Mouse (Mus musculus) myocyte (in vitro differentiated cells): ENCODE data around the gene Lipo1. TPM values are rescaled to one million over a fixed set of nuclear protein-coding genes. Genes with fewer than 3 reads are reported as not detected.
"Not testable (repeated sequence)": the region's sequence is repeated elsewhere in the genome, so short reads cannot be mapped to it uniquely, and the experiment has no call there.

Experiments used
- H3K27me3 ChIP-seq: one replicate; pipeline ENCODE4 v1.6.1; 2011; ENCODE audit not compliant: control insufficient read depth, insufficient read depth, insufficient read length
- H3K36me3 ChIP-seq: one replicate; pipeline ENCODE4 v1.6.1; 2011; ENCODE audit not compliant: control insufficient read depth, insufficient read depth
- H3K4me2 ChIP-seq: one replicate; pipeline ENCODE4 v1.6.1; 2011; ENCODE audit warnings: low read depth, control low read depth
- H3K4me3 ChIP-seq: one replicate; pipeline ENCODE4 v1.5.1; 2011; ENCODE audit warnings: mild to moderate bottlenecking, control low read depth, moderate library complexity
- H3K79me2 ChIP-seq: one replicate; pipeline ENCODE4 v1.6.1; 2011; ENCODE audit not compliant: control insufficient read depth, insufficient read depth
- H3ac ChIP-seq: one replicate; pipeline ENCODE4 v1.6.1; 2011; ENCODE audit not compliant: control insufficient read depth, insufficient read length
- CEBPB ChIP-seq: IDR thresholded peaks from 2 replicates; pipeline ENCODE4 v1.6.1; 2011; ENCODE audit warnings: mild to moderate bottlenecking, moderate library complexity; ENCODE audit not compliant: poor library complexity, insufficient read depth, severe bottlenecking
- E2F4 ChIP-seq: IDR thresholded peaks from one replicate; pipeline ENCODE4 v1.6.1; 2011; ENCODE audit warnings: mild to moderate bottlenecking, control low read depth, moderate library complexity; ENCODE audit not compliant: insufficient read depth
- MAX ChIP-seq: IDR thresholded peaks from one replicate; pipeline ENCODE4 v1.6.1; 2011; ENCODE audit warnings: low read depth, mild to moderate bottlenecking, control low read depth
- MYOD1 ChIP-seq, 3 experiments: IDR thresholded peaks; one replicate each; pipeline ENCODE4 v1.6.1; 2011; ENCODE audit warnings: control low read depth in 2 of 3, low read depth in 2 of 3, mild to moderate bottlenecking in 2 of 3, moderate library complexity in 1 of 3; ENCODE audit not compliant: insufficient read length in 2 of 3, control insufficient read depth in 1 of 3
- MYOG ChIP-seq, 3 experiments: IDR thresholded peaks; one replicate each; pipeline ENCODE4 v1.6.1; 2011; ENCODE audit warnings: control low read depth in 2 of 3, low read depth in 2 of 3, mild to moderate bottlenecking in 2 of 3; ENCODE audit not compliant: insufficient read length in 2 of 3, control insufficient read depth in 1 of 3, insufficient read depth in 1 of 3
- POLR2A ChIP-seq: IDR thresholded peaks from one replicate; pipeline ENCODE4 v1.6.1; 2011; ENCODE audit warnings: low read depth, mild to moderate bottlenecking, control low read depth, moderate library complexity; ENCODE audit not compliant: insufficient read length
- POLR2AphosphoS2 ChIP-seq: IDR thresholded peaks from one replicate; pipeline ENCODE4 v1.6.1; 2011; ENCODE audit warnings: low read depth, control low read depth; ENCODE audit not compliant: insufficient read length
- REST ChIP-seq: IDR thresholded peaks from one replicate; pipeline ENCODE4 v1.6.1; 2011; ENCODE audit warnings: mild to moderate bottlenecking, control low read depth, moderate library complexity; ENCODE audit not compliant: insufficient read depth, insufficient read length
- SRF ChIP-seq: IDR thresholded peaks from one replicate; pipeline ENCODE4 v1.6.1; 2011; ENCODE audit warnings: low read depth; ENCODE audit not compliant: control insufficient read depth, insufficient read length
- TCF12 ChIP-seq: IDR thresholded peaks from one replicate; pipeline ENCODE4 v1.6.1; 2011; ENCODE audit warnings: mild to moderate bottlenecking, control low read depth; ENCODE audit not compliant: poor library complexity, insufficient read depth, severe bottlenecking
- TCF3 ChIP-seq: IDR thresholded peaks from one replicate; pipeline ENCODE4 v1.6.1; 2011; ENCODE audit warnings: low read depth, control low read depth; ENCODE audit not compliant: insufficient read length
- USF1 ChIP-seq: IDR thresholded peaks from one replicate; pipeline ENCODE4 v1.6.1; 2011; ENCODE audit warnings: low read depth, mild to moderate bottlenecking, control low read depth, moderate library complexity
- polyA plus RNA-seq: library from polyadenylated mRNA; unstranded; fragments of >200 nt; fragmentation: generic; extraction: Trizol; gene quantifications from one replicate; pipeline ENCODE4 v1.2.1, GENCODE M21; 2012; ENCODE audit warnings: missing spikeins

Gene Lipo1
- polyA plus RNA-seq, result not detected

- H3K4me3 ChIP-seq, H3K36me3 ChIP-seq, H3K79me2 ChIP-seq, H3K27me3 ChIP-seq, H3K4me2 ChIP-seq, H3ac ChIP-seq: not testable (repeated sequence)
Measured at GRCm38 (mm10) chr19:33787359-33787758, at the start of gene Lipo1. TSS of gene Lipo1 (minus strand) at chr19:33787459.

- no peak overlapping the region for H3K4me2 ChIP-seq
- no peaks in the 10 kb centered on the region for H3K79me2 ChIP-seq
- H3K27me3 ChIP-seq, result no peaks in the 10 kb centered on the region
- H3K36me3 ChIP-seq, result no peaks in the 10 kb centered on the region
- H3K4me3 ChIP-seq, result no peak overlapping the region
- no peak overlapping the region for H3ac ChIP-seq
- TF ChIP-seq CEBPB (no peak), POLR2AphosphoS2 (no peak), SRF (no peak), E2F4 (no peak), MAX (no peak), POLR2A (no peak), TCF12 (no peak), TCF3 (no peak), USF1 (no peak), MYOD1 (IDR thresholded peaks at IDR 0.05; ENCODE audit: control insufficient read depth in 1 of 3, insufficient read length in 2 of 3, low read depth in 2 of 3) (no peak), MYOG (IDR thresholded peaks at IDR 0.05; ENCODE audit: control insufficient read depth in 1 of 3, insufficient read depth in 1 of 3, insufficient read length in 2 of 3, low read depth in 2 of 3) (no peak), REST (no peak)
Measured at GRCm38 (mm10) chr19:33786576-33787277, 532 bp downstream of the Lipo1 start.

- H3ac ChIP-seq, H3K4me2 ChIP-seq, H3K4me3 ChIP-seq, H3K27me3 ChIP-seq, H3K36me3 ChIP-seq, H3K79me2 ChIP-seq: not testable (repeated sequence)
Measured at GRCm38 (mm10) chr19:33761287-33762086, 25.8 kb downstream of the Lipo1 start, which contains the start of gene Lipo3. TSS of gene Lipo3 (minus strand) at chr19:33761951.

GRCm38 (mm10) chr19:33751259-33751658 is 36.0 kb downstream of the Lipo1 start, which contains the start of gene Lipo2:
TSS of gene Lipo2 (minus strand) at chr19:33751359.
- H3K4me2 ChIP-seq, H3K79me2 ChIP-seq, H3K4me3 ChIP-seq, H3K36me3 ChIP-seq, H3K27me3 ChIP-seq, H3ac ChIP-seq: not testable (repeated sequence)

Other genes starting within 250 kb of the Lipo1 start
- not detected for gene Gm8978, start 162.2 kb downstream of the Lipo1 start, polyA plus RNA-seq
- gene Lipo2, start 36.1 kb downstream of the Lipo1 start, polyA plus RNA-seq, result not detected
- not detected for gene Lipo3, start 25.5 kb downstream of the Lipo1 start, polyA plus RNA-seq
- not detected for gene Lipf, start 173.7 kb upstream of the Lipo1 start, polyA plus RNA-seq
- not detected for gene Lipk, start 220.8 kb upstream of the Lipo1 start, polyA plus RNA-seq